Mouse (Mus musculus) C2C12 (cell line): ENCODE data around the gene Slc6a21.

Experiments
- CTCF ChIP-seq: IDR thresholded peaks from one replicate; pipeline ENCODE4 v1.5.1; 2011; ENCODE audit not compliant: control insufficient read depth, insufficient read depth, insufficient read length
- MAX ChIP-seq: IDR thresholded peaks from one replicate; pipeline ENCODE4 v1.6.1; 2011; ENCODE audit warnings: mild to moderate bottlenecking, control low read depth

DNA sequence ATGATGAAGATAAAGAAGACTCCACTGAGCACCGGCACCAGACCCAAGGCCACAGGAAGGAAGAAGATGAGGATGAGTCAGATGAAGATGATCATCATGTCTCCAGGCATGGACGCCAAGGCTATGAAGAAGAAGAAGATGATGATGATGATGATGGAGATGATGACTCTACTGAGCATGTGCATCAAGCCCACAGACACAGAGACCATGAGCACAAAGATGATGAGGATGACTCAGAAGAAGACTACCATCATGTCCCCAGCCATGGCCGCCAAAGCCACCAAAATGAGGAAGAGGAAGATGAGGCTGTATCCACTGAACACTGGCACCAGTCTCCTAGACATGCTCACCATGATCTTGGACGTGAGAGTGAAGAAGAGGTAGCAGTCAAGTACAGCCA is 59.0 kb downstream of the Slc6a21 start:
- TF ChIP-seq MAX (no peak), CTCF (no peak)
